Mouse (Mus musculus) hindbrain, embryonic 10.5 days (tissue): Measurements from ENCODE around the gene Eif2b1. TPM values are rescaled to one million over a fixed set of nuclear protein-coding genes. Genes with fewer than 3 reads are reported as not detected.
"Not testable (repeated sequence)": the region's sequence is repeated elsewhere in the genome, so short reads cannot be mapped to it uniquely, and the experiment has no call there.

Experiments used
- DNase-seq: peaks from one replicate; pipeline ENCODE4 v3.0.0-alpha.2; 2017; ENCODE audit warnings: low spot score
- H3K27ac ChIP-seq: fragments of 300-500 bp; sonication (generic); 2 replicates; pipeline ENCODE4 v1.5.1; 2016; ENCODE audit warnings: mild to moderate bottlenecking, moderate library complexity
- H3K27me3 ChIP-seq: fragments of 300-500 bp; sonication (generic); 2 replicates; pipeline ENCODE4 v1.6.1; 2016; ENCODE audit warnings: mild to moderate bottlenecking; ENCODE audit not compliant: poor library complexity, insufficient read depth, severe bottlenecking
- H3K36me3 ChIP-seq: fragments of 300-500 bp; sonication (generic); 2 replicates; pipeline ENCODE4 v1.6.1; 2016; ENCODE audit warnings: mild to moderate bottlenecking, moderate library complexity
- H3K4me1 ChIP-seq: fragments of 300-500 bp; sonication (generic); replicated peaks from 2 replicates; pipeline ENCODE4 v1.6.1; 2016; ENCODE audit warnings: mild to moderate bottlenecking
- H3K4me3 ChIP-seq: fragments of 300-500 bp; sonication (generic); 2 replicates; pipeline ENCODE4 v1.5.1; 2016; ENCODE audit warnings: mild to moderate bottlenecking, moderate library complexity
- H3K9me3 ChIP-seq: fragments of 300-500 bp; sonication (generic); 2 replicates; pipeline ENCODE4 v1.6.1; 2016; ENCODE audit warnings: mild to moderate bottlenecking, moderate library complexity
- WGBS: fragments of 180-500 bp; shearing (Covaris S2); methylation state at CpG from one replicate; pipeline ENCODE4 v1.1.7; 2016; 5-methylcytosine and 5-hydroxymethylcytosine counted together
- polyA plus RNA-seq: library from polyadenylated mRNA; unstranded; fragments of >200 nt; fragmentation: Nextera tagmentation; extraction: Ambion mirVana; gene quantifications from 2 replicates; pipeline ENCODE4 v1.2.1, GENCODE M21; 2016

The Eif2b1 gene
- polyA plus RNA-seq, 1 experiment from 2014 or later, result 81.6 TPM

- Histone ChIP-seq H3K4me3 (no peak overlapping the region), H3K27ac (no peak overlapping the region), H3K27me3 (no peaks in the 10 kb centered on the region), H3K36me3 (peaks cover 91% of the 10 kb centered on the region), H3K9me3 (no peaks in the 10 kb centered on the region), H3K4me1 (no peaks in the 10 kb centered on the region)
- DNase-seq, result no peak
- WGBS, result over 99% methylated on average over 3 of the region's 3 CpGs
Observed at GRCm38 (mm10) chr5:124592768-124593167, 13.8 kb upstream of the Eif2b1 start.

DNA sequence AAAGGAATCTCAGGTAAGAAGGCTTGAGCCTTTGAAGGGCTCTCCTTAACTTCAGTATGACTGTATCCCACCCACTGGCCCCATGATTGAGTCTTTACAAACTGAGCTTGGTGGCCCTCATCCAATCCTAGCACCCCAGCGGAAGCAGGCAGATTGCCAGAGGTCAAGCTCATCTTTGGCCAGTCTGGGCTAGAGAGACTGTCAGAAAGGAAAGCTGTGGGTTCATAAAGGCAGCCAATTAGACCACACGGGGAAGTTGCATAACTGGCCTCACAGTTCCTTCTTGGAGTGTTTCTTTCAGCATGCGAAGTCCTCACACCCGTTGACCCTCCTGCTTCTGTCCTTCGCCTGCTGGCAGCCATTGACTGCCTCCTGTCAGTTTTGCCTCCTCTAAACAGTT lies 3.6 kb upstream of the Eif2b1 start:
- peaks cover 24% of the 10 kb centered on the region for H3K4me1 ChIP-seq
- 93% methylated on average over 5 of the region's 5 CpGs for WGBS
- DNase-seq, result no peak
- H3K27ac ChIP-seq, result no peak overlapping the region
- H3K9me3 ChIP-seq, result no peaks in the 10 kb centered on the region
- peaks cover 55% of the 10 kb centered on the region for H3K36me3 ChIP-seq
- no peak overlapping the region for H3K4me3 ChIP-seq
- no peaks in the 10 kb centered on the region for H3K27me3 ChIP-seq

GRCm38 (mm10) chr5:124575467-124575866 lies 3.5 kb downstream of the Eif2b1 start:
- Histone ChIP-seq H3K4me3 (no peak overlapping the region), H3K27ac (no peak overlapping the region), H3K27me3 (no peaks in the 10 kb centered on the region), H3K9me3 (no peaks in the 10 kb centered on the region), H3K36me3 (peaks cover 71% of the 10 kb centered on the region), H3K4me1 (peaks cover 23% of the 10 kb centered on the region)
- DNase-seq, result no peak
- 92% methylated on average over 7 of the region's 7 CpGs for WGBS

GRCm38 (mm10) chr5:124571068-124571467 lies 7.9 kb downstream of the Eif2b1 start:
- H3K4me3 ChIP-seq, result no peak overlapping the region
- H3K36me3 ChIP-seq, result peaks cover 100% of the 10 kb centered on the region
- no peak for DNase-seq
- H3K4me1 ChIP-seq, result no peaks in the 10 kb centered on the region
- WGBS, result 89% methylated on average over 12 of the region's 12 CpGs
- no peak overlapping the region for H3K27ac ChIP-seq
- H3K9me3 ChIP-seq, result no peaks in the 10 kb centered on the region
- no peaks in the 10 kb centered on the region for H3K27me3 ChIP-seq

DNA sequence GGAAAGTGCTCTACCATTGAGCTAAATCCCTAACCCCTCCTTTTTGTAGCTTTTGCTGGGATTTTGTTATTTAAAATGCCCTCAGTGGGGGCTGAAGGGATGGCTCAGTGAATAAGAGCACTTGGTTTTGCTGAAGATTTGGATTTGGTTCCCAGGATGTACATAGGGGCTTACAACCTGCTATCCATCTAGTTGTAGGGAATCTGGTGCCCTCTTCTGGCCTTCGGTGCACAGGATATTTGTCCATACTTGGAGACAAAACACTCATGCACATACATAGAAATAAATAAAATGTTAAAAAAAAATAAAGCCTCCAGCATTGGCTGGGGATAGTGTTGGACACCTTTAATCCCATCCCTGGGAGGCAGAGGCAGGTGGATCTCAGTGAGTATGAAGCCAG lies 23.8 kb downstream of the Eif2b1 start:
- 84% methylated on average over 1 of the region's 1 CpGs for WGBS
- H3K4me3 ChIP-seq, result no peak overlapping the region
- H3K36me3 ChIP-seq, result peaks cover 64% of the 10 kb centered on the region
- DNase-seq, result no peak
- no peaks in the 10 kb centered on the region for H3K9me3 ChIP-seq
- H3K27ac ChIP-seq, result no peak overlapping the region
- no peaks in the 10 kb centered on the region for H3K27me3 ChIP-seq
- H3K4me1 ChIP-seq, result peaks cover 17% of the 10 kb centered on the region

- H3K4me1 ChIP-seq, result peaks cover 17% of the 10 kb centered on the region
- H3K27me3 ChIP-seq, result no peaks in the 10 kb centered on the region
- no peaks in the 10 kb centered on the region for H3K9me3 ChIP-seq
- no peak for DNase-seq
- peak overlapping the region; percentile 98 for H3K4me3 ChIP-seq
- H3K27ac ChIP-seq, result no peak overlapping the region
- peaks cover 52% of the 10 kb centered on the region for H3K36me3 ChIP-seq
- WGBS, result 85% methylated on average over 6 of the region's 6 CpGs
Observed at GRCm38 (mm10) chr5:124553607-124554006, 25.3 kb downstream of the Eif2b1 start.

DNA sequence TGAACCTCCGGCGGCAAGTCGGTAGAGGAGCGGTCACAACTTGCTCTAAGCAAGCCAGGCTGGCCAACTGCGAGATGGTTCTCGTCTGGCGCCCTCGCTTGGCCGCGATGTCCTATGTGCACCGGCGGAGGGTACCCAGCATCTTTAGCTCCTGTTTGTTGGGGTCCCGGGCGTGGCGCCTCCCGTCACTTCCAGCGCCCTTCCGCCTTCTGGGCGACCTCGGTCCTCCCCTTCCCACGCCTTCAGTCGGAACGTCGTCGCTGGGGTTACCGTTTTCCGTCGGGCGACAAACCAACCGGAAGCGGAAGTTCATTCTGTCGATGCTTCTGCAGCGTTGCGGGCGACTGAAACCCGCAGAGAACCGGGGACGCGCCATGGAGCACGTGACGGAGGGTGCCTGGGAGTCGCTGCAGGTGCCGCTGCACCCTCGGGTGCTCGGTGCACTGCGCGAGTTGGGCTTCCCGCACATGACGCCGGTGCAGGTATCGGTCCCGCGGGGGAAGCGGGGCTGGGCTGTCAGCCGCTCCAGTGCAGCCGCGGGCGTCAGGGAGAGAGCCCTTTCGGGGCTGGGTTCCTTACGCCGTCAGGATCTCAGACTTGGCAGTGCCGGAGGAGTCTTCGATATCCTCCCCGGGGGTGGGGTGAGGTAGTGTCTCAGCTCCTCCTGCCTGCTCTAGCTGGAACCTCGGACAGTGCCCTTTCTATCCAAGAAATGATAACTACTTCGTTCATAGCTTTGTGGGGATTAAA lies 26.2 kb downstream of the Eif2b1 start, which contains the start of gene Ddx55:
Gene Ddx55 (plus strand): TSS at position 307 of the 750 bp plus-strand sequence.
- Histone ChIP-seq H3K4me1 (peaks cover 17% of the 10 kb centered on the region), H3K27me3 (no peaks in the 10 kb centered on the region), H3K27ac (peak within 1 kb of the TSS; percentile 89), H3K4me3 (peak within 1 kb of the TSS; percentile 98), H3K9me3 (no peaks in the 10 kb centered on the region), H3K36me3 (peaks cover 52% of the 10 kb centered on the region)
- peak; percentile 91 for DNase-seq
- WGBS, result under 1% methylated on average over 66 of the region's 66 CpGs

DNA sequence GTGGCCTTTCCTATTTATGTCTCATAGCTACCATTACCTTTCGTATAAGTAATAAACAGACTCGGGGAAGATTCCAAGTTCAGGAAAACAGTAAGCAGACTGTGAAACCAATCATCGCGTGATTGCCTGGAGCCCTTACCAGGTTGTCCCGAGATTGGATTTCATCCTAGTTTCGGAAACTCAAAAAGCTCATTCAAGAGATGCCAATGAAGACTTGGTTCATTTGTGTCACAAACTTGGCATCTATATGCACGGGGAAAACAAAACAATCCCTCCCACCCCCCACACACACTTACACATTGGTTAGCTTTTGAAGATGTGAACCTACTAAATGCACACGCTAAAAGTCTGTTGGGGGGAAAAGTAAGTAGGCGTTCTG lies 26.8 kb downstream of the Eif2b1 start:
- Histone ChIP-seq H3K27ac (peak overlapping the region; percentile 89), H3K36me3 (peaks cover 52% of the 10 kb centered on the region), H3K9me3 (no peaks in the 10 kb centered on the region), H3K4me3 (peak overlapping the region; percentile 98), H3K27me3 (no peaks in the 10 kb centered on the region), H3K4me1 (peaks cover 17% of the 10 kb centered on the region)
- WGBS, result 16% methylated on average over 9 of the region's 9 CpGs
- DNase-seq, result no peak

- Histone ChIP-seq H3K36me3 (peaks cover 52% of the 10 kb centered on the region), H3K4me1 (peaks cover 17% of the 10 kb centered on the region), H3K4me3 (peak overlapping the region; percentile 98), H3K27ac (peak overlapping the region; percentile 89)
- DNase-seq, H3K27me3 ChIP-seq, H3K9me3 ChIP-seq: not testable (repeated sequence)
- WGBS, result 43% methylated on average over 5 of the region's 5 CpGs
Observed at GRCm38 (mm10) chr5:124551349-124552093, 27.4 kb downstream of the Eif2b1 start.

DNA sequence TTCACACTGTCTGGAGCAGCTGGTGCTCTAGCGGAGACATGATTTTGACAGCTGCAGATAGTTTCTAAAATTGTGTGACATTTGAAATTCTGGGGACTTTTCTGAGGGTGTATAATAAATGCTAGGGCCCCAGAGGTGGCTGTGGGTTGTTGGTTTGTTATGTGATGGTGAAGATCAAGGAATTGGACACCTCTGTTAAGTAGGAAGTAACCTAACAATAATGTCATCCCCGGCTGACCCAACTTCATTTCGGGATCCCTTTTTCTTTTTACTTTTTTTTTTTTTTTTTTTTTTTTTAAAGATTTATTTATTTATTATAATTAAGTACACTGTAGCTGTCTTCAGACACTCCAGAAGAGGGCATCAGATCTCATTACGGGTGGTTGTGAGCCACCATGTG lies 28.2 kb downstream of the Eif2b1 start:
- Histone ChIP-seq H3K4me1 (peaks cover 17% of the 10 kb centered on the region), H3K36me3 (peaks cover 52% of the 10 kb centered on the region)
- H3K27me3 ChIP-seq, H3K9me3 ChIP-seq, H3K4me3 ChIP-seq, H3K27ac ChIP-seq, DNase-seq: not testable (repeated sequence)
- 88% methylated on average over 4 of the region's 4 CpGs for WGBS

GRCm38 (mm10) chr5:124541602-124541973 lies 37.3 kb downstream of the Eif2b1 start:
- no peak for DNase-seq

DNA sequence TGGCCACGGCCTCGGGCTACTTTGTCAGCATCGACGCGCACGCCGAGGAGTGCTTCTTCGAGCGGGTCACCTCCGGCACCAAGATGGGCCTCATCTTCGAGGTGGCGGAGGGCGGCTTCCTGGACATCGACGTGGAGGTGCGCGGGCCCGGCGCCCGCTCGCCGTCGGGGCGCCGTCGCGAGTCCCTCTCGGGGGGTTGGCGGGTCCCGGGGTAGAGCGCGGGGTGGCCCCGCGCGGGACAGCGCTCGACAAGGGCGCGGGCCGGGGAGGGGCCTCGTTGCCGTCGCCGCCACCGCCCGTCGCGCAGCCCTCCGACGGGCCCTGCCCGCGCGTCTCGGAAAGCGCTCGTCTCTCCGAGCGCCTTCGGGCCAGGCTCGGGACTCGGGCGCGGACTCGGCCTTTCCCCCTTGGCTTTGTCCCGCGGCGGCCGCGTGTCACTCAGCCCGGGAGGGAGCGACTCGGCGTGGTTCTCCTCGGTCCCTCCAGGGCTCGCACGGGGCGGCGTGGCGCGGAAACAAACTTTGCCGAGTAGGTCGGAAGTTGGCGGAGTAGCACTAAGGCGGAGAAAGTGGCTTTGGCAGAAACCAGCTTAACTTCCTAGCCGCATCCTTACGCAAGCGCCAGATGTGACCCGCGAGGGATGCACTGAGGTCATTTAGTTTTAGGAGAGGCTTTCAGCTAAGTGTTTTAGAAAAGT lies 37.9 kb downstream of the Eif2b1 start:
- Histone ChIP-seq H3K27me3 (no peaks in the 10 kb centered on the region), H3K27ac (peak overlapping the region; percentile 91), H3K4me1 (peaks cover 22% of the 10 kb centered on the region), H3K9me3 (no peaks in the 10 kb centered on the region), H3K36me3 (peaks cover 39% of the 10 kb centered on the region), H3K4me3 (peak overlapping the region; percentile 95)
- under 1% methylated on average over 83 of the region's 89 CpGs for WGBS
- DNase-seq, result peak; percentile 57

More at GRCm38 (mm10) chr5:124541602-124541973, 37.3 kb downstream of the Eif2b1 start:
- Histone ChIP-seq H3K27ac (peak overlapping the region; percentile 91), H3K4me3 (peak overlapping the region; percentile 95), H3K36me3 (peaks cover 44% of the 10 kb centered on the region), H3K27me3 (no peaks in the 10 kb centered on the region), H3K9me3 (no peaks in the 10 kb centered on the region), H3K4me1 (peaks cover 20% of the 10 kb centered on the region)
- 16% methylated on average over 8 of the region's 8 CpGs for WGBS

DNA sequence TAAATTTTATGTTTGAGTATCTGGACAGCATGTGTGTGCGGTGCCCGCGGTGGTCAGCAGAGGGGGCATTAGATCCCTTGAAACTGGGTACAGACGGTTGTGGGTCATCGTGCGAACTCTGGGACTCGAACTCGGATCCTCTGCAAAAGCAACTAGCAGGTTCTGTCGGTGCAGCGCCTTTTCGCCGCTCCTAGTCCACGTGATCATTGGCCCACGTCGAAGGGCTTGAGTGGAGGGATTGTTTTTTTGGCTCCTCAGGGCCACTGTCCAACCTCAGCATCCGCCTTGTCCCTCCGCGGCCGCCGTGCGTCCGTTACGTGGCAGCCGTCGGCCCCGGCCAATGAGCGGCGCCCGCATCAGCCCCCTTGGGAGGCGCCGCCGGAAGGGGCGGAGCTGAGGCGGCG lies 38.5 kb downstream of the Eif2b1 start, which contains the start of gene Tmed2:
Gene Tmed2 (plus strand): TSS at position 313 of the 404 bp plus-strand sequence.
- DNase-seq, result peak; percentile 94
- H3K27ac ChIP-seq, result peak within 1 kb of the TSS; percentile 91

More for the DNA sequence above, 38.5 kb downstream of the Eif2b1 start, which contains the start of gene Tmed2:
- Histone ChIP-seq H3K4me3 (peak within 1 kb of the TSS; percentile 95), H3K9me3 (no peaks in the 10 kb centered on the region), H3K36me3 (peaks cover 32% of the 10 kb centered on the region), H3K27me3 (no peaks in the 10 kb centered on the region), H3K4me1 (peaks cover 22% of the 10 kb centered on the region)
- under 1% methylated on average over 35 of the region's 35 CpGs for WGBS
